Mouse (Mus musculus) heart, postnatal 4 days (tissue): ENCODE data around the gene Ctsr. TPM values are rescaled to one million over a fixed set of nuclear protein-coding genes. Genes with fewer than 3 reads are reported as not detected.
"Not testable (repeated sequence)": the region's sequence is repeated elsewhere in the genome, so short reads cannot be mapped to it uniquely, and the experiment has no call there.

Experiments
- DNase-seq: peaks from one replicate; pipeline ENCODE4 v3.0.0; 2021
- total RNA-seq, 2 experiments: library from RNA; stranded (reverse); gene quantifications; 2 replicates each; pipeline ENCODE4 v1.2.3; 2021

The Ctsr gene
- not detected for total RNA-seq

- no peak for DNase-seq
Observed at GRCm38 (mm10) chr13:61164156-61164555, at the start of gene Ctsr. TSS of gene Ctsr (minus strand) at chr13:61164256.

DNA sequence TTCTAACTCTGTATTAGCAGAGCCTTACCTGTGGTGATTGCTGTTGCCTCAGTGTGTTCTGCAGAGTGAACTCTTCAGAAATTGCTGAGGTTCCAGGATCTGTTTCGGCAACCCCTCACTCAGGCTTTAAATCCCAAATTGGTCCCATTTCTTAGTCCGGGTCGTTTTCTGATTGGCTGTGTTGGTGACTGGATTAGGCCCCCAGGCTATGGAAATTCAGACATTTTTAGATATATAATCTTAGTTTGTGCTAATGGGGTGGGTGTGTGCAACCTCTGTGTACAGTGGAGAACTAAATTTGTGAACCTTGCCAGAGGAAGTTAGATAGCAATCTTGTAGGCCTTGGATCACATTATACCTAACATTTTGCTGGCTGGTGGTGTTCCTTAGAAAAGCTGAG, 39.3 kb upstream of the Ctsr start, which contains the start of gene Cts6:
Cts6 (minus strand) TSS at position 101 of the 400 bp plus-strand sequence.
- DNase-seq: no peak

DNA sequence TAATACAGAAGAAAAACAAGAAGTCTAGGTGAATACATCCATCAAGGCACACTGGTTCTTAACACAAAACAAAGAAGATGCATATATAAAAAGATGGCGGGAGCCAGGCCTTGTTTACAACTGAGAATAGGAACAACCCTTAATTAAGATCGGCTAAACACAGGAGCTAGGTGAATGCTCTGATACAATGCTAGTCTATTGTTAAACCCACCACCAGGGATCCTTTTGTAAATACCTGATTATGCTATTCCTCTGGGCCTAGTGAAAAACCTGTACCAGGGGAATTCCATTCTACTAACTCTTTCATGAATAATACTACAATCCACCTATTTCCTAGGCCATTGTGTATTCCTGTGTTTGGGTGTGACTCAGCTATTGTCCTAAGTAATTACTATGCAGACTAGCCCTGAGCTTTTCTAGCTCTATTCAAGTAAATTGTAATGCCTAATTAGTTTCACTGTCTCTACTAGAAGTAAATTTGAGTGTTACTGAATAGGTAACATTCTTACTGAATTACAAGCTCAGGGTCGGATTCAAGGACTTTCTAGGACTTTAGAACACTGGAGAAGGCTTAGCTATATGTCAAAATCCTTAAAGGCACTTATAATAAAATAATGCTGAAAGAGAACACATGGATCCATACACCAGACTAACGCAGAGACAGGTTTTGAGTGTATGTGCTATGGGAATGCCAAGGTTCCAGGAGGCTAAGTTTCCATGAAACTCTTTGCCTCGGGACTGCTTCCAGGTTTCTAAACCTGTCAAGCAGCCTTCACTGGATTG, 21.3 kb upstream of the Ctsr start:
- not testable (repeated sequence) for DNase-seq

DNA sequence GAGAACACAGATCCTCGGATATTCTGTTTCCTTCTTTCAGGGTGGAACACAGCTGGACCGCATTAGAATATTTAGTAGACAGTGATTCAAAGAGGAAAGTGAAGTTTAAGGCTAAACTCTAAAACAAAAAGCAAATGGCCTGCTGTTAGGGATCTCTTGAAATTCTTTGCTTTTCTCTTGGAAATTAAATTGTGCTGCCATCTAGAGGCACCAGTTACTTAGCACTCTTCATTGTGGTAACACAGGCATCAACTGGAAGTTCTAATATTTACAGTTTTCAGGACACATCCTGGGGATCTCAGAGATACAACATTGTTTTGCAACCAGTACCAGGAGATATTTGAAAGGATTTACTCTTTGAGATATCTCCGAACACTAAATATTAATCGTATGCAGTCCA, 566 bp upstream of the Ctsr start:
- no peak for DNase-seq

Other genes with a start within 250 kb of the Ctsr start
- 1 to 10 TPM in 1 of 2 experiments, not detected in 1; 1.1 TPM for gene Gm49393, start 228.7 kb downstream of the Ctsr start, total RNA-seq
- gene Gm49391, start 227.7 kb downstream of the Ctsr start, total RNA-seq: 1 to 10 TPM; 1.8 to 3.6 TPM
- 100 to 1,000 TPM; 106 to 123 TPM for gene Ctla2a, start 227.6 kb downstream of the Ctsr start, total RNA-seq
- gene Tpbpa, start 222.3 kb downstream of the Ctsr start, total RNA-seq: not detected
- gene Ctsj, start 158.3 kb downstream of the Ctsr start, total RNA-seq: not detected
- not detected for gene Ctsq, start 123.6 kb downstream of the Ctsr start, total RNA-seq
- not detected for gene Cts6, start 39.2 kb upstream of the Ctsr start, total RNA-seq
- not detected for gene Cts8, start 91.1 kb upstream of the Ctsr start, total RNA-seq
- not detected for gene Gm49398, start 124.6 kb upstream of the Ctsr start, total RNA-seq
- not detected for gene Cts7, start 193.9 kb upstream of the Ctsr start, total RNA-seq